Mouse (Mus musculus): ENCODE results near the gene Gm20388.
A peak's percentile ranks its signal among the peaks of the same experiment; 100 is the strongest.

Gene Gm20388

GRCm38 (mm10) chr8:120505082-120505511 lies 594.5 kb downstream of the Gm20388 start:
- peak in 1 of 2 experiments; percentile 31 for DNase-seq

- DNase-seq = no peak
Observed at GRCm38 (mm10) chr8:120505619-120506310, 595.1 kb downstream of the Gm20388 start.

- peak; percentile 47 to 53 for DNase-seq
Observed at GRCm38 (mm10) chr8:120506562-120506961, 595.9 kb downstream of the Gm20388 start.

- DNase-seq = no peak
Observed at GRCm38 (mm10) chr8:120507290-120507689, 596.6 kb downstream of the Gm20388 start.

GRCm38 (mm10) chr8:120509136-120510034 lies 598.7 kb downstream of the Gm20388 start:
- DNase-seq = no peak

- DNase-seq = no peak
Observed at GRCm38 (mm10) chr8:120510035-120510416, 599.4 kb downstream of the Gm20388 start.

GRCm38 (mm10) chr8:120510863-120511457 lies 600.3 kb downstream of the Gm20388 start:
- no peak for DNase-seq

- no peak for DNase-seq
Observed at GRCm38 (mm10) chr8:120511737-120512136, 601.1 kb downstream of the Gm20388 start.

GRCm38 (mm10) chr8:120512326-120512725 lies 601.7 kb downstream of the Gm20388 start:
- DNase-seq = no peak

GRCm38 (mm10) chr8:120513145-120513544 lies 602.5 kb downstream of the Gm20388 start:
- DNase-seq = no peak

- no peak for DNase-seq
Observed at GRCm38 (mm10) chr8:120513638-120514461, 603.2 kb downstream of the Gm20388 start.

GRCm38 (mm10) chr8:120515214-120515613 lies 604.6 kb downstream of the Gm20388 start:
- DNase-seq = no peak

- DNase-seq = no peak
Observed at GRCm38 (mm10) chr8:120515650-120516049, 605.0 kb downstream of the Gm20388 start.

- DNase-seq = no peak
Observed at GRCm38 (mm10) chr8:120516182-120516755, 605.6 kb downstream of the Gm20388 start.

- DNase-seq = no peak
Observed at GRCm38 (mm10) chr8:120517666-120518410, 607.2 kb downstream of the Gm20388 start.

GRCm38 (mm10) chr8:120518736-120519534 lies 608.3 kb downstream of the Gm20388 start:
- no peak for DNase-seq

GRCm38 (mm10) chr8:120520287-120520686 lies 609.6 kb downstream of the Gm20388 start:
- DNase-seq = no peak

GRCm38 (mm10) chr8:120520707-120521590 lies 610.3 kb downstream of the Gm20388 start:
- no peak for DNase-seq

GRCm38 (mm10) chr8:120521591-120521965 lies 610.9 kb downstream of the Gm20388 start:
- DNase-seq = no peak

- DNase-seq = no peak
Observed at GRCm38 (mm10) chr8:120523641-120524040, 613.0 kb downstream of the Gm20388 start.

Data from B cell, adult 2 months (primary cell).